Mouse (Mus musculus) adrenal gland, adult 8-10 months (tissue): ENCODE data around the gene Gm42791. TPM values are rescaled to one million over a fixed set of nuclear protein-coding genes. Genes with fewer than 3 reads are reported as not detected.
A peak's percentile ranks its signal among the peaks of the same experiment; 100 is the strongest.

ENCODE experiments used
- DNase-seq: peaks from one replicate; pipeline ENCODE4 v3.0.0; 2022
- total RNA-seq, 4 experiments: library from RNA; stranded (reverse); gene quantifications; 2 replicates each; pipeline ENCODE4 v1.2.4; 2022

Gm42791 gene
- total RNA-seq, 4 experiments from 2014 or later, result 1.7 to 6.9 (median 5.2) TPM

DNA sequence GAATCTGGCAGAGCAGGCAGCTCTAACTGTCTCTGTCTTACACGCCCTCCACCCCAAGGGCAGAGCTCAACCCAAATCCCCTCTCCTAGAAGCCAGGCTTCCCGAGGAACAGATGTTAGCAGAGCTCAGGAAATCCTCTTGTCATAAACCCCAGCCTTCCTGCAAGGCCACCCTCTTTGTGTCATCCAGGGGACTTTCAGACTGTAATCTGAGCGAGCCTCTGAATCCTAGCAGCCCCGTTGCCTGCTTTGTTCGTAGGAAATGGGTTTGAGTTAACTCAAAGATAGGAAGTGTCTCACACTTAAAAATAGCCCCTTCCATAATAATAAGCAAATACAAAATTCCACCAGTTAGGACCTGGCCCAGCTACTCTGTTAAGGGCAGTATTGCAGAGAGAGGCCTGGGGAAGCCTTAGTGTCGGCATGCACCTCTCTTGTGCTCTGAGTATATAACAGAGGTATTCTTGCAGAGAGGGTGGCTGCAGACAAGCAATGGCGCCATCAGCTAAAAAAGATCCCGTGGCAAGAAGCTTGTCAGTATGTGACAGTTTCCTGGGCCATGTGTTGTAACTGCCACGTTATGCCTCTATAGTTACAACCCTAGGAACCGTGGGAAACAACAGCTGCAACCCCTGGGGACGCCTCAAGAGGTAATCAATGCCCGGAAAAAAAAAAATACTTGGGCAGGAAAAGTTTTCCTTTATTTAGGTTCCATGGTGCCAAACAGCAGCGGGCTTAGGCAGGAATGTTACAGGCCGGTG lies 17.1 kb downstream of the Gm42791 start:
- DNase-seq, result no peak

GRCm38 (mm10) chr5:148976876-148977275 lies 18.1 kb downstream of the Gm42791 start:
- DNase-seq, result no peak

GRCm38 (mm10) chr5:148975035-148975434 lies 19.9 kb downstream of the Gm42791 start:
- DNase-seq, result no peak

GRCm38 (mm10) chr5:148973019-148973668 lies 21.8 kb downstream of the Gm42791 start:
- peak; percentile 92 for DNase-seq

DNA sequence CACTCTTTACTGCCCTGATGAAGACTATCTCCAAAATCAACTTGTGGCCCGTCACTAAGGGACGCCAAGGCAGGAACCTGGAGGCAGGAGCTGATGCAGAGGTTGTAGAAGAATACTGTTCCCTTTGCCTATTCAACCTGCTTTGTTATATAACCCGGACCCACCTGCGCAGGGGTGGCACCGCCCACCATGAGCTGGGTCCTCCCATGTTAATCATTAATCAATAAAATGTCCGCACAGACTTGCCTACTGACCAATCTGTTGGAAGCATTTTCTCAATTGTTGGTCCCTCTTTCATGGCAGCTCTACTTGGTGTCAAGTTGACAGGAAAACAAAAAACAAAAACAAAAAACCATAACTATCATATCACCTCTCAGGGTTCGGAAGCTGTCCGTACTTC lies 22.8 kb downstream of the Gm42791 start:
- DNase-seq, result no peak

DNA sequence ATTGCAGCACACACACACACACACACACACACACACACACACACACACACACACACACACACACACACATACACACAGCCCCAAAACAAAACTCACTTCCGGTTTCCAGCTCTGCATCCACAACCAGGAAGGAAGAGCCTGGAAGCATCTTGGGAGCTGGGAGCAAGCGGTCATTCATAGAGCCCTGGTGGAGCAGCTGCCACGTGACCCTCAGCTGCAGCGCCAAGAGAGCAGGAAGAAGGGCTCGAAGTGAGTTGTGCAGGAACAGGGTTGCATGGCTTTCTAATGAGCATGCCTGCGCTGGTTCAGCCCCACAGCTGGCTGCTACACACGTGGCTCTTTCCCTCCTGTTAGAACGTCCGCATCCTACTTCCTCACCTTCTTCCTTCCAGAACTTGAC lies 25.3 kb downstream of the Gm42791 start:
- DNase-seq, result no peak

DNA sequence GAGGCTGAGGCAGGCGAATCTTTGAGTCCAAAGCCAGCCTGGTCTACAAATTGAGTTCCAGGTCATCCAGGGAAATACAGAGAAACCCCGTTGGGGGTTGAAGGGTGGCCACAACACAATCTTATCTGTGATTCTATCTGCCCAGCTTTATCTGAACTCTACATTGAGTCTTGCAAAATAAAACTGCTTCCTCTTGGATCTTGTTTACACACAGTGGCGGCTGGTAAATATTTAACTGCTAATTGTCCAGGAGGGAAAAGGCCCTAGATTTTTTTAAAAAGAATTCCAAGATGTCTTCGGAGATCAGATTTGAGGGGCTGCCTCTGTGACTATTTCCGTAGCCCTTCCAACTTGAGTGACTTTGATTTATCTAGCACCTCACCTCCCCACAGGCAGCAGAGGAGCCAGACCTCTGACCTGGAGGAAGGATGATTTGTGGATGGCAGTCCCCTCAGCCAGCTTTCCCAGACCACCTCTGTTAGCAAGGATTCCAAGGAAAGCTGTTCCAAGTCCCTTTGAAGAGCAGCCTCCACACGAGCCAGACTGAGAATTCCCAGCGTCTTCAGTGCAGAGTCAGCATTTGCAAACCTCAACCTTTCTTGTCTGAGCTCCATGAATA lies 25.9 kb downstream of the Gm42791 start:
- no peak for DNase-seq

DNA sequence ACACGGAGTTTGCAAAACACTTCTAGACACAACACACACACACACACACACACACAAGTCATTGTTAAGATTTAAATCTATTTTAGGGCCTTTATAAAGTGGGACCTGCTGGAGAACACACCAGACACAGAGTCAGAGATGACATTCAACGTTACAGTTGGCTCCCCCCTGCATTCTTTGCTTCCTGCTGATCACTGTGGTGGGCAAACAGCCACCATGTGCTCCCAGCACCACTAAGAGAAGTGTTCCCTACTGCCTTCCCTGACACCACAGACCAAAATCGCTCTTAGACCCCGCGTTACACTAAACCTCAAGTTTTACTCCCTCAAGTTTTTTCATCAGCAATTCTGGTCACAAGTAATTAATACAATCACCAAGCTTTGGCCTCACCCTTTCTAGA lies 26.8 kb downstream of the Gm42791 start:
- DNase-seq, result no peak

DNA sequence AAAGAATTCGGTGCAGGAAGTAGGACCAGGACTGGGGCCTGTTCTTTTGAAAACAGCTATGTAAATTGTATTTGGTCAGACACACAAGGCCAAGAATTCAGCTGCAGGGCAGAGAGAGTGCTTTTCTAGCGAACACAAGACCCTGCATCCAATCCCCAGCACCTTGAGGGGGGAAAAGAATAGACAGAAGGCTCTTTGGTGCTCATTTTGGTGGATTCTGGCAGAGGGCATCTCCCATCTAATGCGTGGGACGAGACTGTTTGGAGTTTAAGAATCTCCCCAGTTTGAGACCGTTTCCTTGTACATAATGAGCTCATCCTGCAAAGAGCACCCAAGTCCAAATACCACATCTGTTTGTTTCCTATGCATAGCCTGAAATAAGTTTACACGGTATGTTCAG lies 28.6 kb downstream of the Gm42791 start:
- no peak for DNase-seq

GRCm38 (mm10) chr5:148965691-148966333 lies 29.1 kb downstream of the Gm42791 start:
- DNase-seq, result peak; percentile 78

DNA sequence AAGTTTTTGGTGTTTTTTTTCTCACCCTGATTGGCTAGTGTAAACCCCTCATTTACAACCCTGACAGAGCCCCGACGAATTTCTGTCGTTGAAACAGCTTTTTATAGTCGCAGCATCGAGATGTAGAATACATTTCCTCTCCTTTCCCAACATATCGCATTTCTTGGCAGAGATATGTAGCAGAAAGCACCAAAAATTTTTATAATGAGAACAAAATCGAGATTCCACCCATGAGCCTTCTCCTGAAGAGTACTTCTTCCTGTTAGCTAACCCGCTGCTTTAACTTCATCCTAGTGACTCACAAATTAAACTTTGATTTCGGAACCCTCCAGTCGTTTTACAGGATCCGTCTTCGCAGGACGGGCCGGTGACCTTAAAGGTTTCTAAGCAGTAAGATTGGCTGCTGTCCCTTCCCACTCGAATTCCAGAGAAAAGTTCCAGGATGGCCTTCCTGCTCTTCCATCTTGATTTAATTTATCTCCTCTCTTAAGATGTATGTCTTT lies 29.8 kb downstream of the Gm42791 start:
- no peak for DNase-seq

DNA sequence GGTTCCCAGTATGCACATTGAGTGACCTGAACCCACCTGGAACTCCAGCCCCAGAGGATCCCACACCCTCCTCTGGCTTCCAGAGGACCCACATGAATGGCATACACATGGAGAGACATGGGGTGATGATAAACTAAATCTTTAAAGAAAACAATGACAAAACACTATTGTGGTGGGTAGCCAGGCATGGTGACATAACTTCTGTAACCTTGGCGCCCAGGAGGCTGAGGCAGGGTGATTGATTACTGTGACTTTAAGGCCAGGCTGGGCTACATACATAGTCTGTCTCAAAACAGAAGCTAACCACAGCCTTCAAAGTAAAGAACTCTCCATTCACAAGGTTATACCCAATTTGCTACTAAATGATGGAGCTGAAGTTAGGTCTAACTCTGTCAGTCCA lies 30.7 kb downstream of the Gm42791 start:
- DNase-seq, result peak; percentile 48

GRCm38 (mm10) chr5:148960211-148960610 lies 34.7 kb downstream of the Gm42791 start:
- DNase-seq, result no peak

DNA sequence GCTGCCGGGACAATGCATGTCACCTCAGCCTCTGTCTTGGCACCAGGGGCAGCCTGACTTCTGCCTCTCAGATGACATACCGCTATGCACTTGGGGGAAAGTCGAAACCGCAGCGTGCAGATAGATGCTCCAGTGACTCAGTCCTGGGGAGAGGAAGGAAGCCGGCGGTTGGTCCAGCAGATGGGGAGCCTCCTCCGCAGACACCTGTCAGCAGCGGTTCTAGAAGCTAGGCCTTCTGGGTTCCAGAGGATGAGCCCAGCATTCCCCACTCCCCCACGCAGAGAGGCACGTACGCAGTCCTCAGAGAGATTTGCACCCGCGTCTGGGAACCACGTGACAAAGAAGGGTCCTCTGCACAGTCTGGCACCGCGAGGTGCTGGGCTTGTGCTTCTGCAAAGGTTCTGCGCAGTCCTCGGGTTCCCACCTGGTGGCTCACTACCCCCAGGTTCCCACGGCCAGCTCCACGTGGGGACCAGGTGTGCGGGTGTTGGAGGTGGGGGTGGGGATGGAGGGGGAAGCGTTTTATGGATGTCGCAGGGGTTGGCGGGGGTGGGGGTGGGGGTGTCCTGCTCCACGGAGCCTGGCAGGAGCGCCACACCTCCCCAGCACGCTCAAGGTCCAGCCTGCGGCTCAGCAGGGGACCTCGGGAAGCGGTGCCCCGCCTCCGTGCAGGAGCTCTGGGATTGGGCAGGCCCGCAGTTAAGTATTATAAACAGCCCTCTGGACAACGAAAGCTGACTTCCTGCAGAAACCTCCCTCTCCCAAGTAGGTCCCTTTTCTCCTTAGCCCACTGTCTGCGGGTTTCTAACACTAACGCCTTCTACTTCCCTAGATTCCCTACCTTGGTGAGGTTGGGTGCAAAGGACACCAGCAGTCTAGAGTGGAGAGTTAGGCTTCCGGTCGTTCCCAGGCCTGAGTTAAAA lies 35.6 kb downstream of the Gm42791 start:
- DNase-seq, result peak; percentile 74

DNA sequence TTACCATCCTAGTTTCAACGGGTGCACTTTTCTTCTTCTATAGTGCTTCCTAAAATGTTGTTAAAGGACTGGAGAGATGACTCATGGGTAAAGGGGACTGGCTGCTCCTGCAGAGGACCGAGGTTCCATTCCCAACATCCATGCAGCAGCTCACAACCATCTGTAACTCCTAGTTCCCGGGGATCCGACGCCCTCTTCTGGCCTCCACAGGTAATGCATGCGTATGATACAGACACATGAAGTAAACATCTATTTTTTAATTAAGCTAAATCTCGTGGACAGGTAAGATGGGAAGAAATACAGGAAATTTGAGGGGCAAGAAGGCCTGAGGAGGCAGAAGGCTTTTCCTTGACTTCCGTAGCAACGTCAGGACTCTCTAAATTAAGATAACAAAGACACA lies 36.6 kb downstream of the Gm42791 start:
- no peak for DNase-seq

- no peak for DNase-seq
These were observed 37.9 kb downstream of the Gm42791 start for GRCm38 (mm10) chr5:148956898-148957535.

DNA sequence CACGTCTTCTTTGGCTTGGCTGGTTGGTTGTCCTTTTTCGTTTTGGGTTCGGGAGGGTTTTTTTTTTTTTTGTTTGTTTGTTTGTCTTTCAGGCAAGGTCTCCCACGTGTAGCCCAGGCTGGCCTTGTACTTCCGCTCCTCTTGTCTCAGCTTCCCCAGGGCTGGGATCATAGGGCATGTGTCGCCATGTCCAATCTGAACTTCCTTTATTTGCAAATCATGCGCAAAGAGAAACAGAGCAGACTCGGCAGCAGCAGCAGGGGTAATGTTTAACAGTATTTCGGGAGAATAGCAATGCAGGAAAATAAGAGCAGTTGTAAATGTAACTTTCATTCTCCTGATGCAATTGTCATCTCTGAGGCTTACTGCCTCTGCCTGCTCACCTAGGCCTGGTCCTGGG lies 38.9 kb downstream of the Gm42791 start:
- no peak for DNase-seq

GRCm38 (mm10) chr5:148955575-148955974 lies 39.4 kb downstream of the Gm42791 start:
- no peak for DNase-seq

DNA sequence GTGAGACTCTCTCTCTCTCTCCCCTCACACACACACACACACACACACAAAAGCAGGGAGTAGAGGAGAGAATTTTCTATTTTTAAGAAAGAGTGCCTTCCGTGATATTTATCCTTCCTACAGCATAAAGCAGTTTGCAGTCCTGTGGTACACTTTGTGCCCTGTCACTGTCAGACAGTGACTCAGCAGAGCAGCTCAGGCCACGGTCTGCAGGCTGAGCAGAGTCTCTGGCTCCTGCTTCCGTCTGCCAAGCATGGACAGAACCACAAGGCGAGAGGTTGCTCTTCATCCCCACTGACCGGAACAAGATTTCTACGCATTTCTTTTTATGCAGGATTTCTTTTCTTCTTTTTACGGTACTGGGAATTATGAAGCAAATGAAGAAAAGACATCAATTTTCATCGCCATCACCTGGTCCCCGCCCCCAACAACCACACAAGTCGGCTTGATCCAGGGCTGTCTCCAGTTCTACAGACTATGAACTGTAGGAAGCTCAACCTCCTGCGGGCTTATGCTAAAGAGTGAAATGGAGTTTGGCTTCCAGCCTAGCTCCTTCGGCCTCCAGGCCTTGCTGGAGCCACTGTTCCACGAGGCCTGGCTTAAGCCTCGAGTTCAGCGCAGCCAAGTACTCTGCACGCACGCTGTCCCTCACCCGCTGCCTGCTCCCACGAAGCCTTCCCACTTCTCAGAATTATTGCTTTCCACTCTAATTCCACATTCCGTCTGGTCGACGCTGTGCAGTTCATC lies 40.5 kb downstream of the Gm42791 start:
- DNase-seq, result no peak

- DNase-seq, result no peak
These were observed 41.8 kb downstream of the Gm42791 start for GRCm38 (mm10) chr5:148953098-148953497.

- DNase-seq, result no peak
These were observed 42.5 kb downstream of the Gm42791 start for GRCm38 (mm10) chr5:148952419-148952818.
